Mouse (Mus musculus) heart, adult 11 months (tissue): ENCODE data around the gene Trim34a.
"Not testable (repeated sequence)": the region's sequence is repeated elsewhere in the genome, so short reads cannot be mapped to it uniquely, and the experiment has no call there.

ENCODE experiments used
- DNase-seq: peaks from one replicate; pipeline ENCODE4 v3.0.0; 2022

The Trim34a gene

GRCm38 (mm10) chr7:104244287-104245181 lies at the start of gene Trim34a:
TSS of gene Trim34a (plus strand) at chr7:104244457.
- DNase-seq, result peak; percentile 98

GRCm38 (mm10) chr7:104195885-104196284 lies 48.4 kb upstream of the Trim34a start, which contains the start of gene Olfr649:
TSS of gene Olfr649 (minus strand) at chr7:104195985.
- no peak for DNase-seq

- DNase-seq, result peak; percentile 93
Measured at GRCm38 (mm10) chr7:104199822-104200221, 44.4 kb upstream of the Trim34a start.

- DNase-seq, result peak; percentile 55
Measured at GRCm38 (mm10) chr7:104206197-104206596, 38.1 kb upstream of the Trim34a start.

- DNase-seq, result peak; percentile 27
Measured at GRCm38 (mm10) chr7:104216011-104216535, 28.2 kb upstream of the Trim34a start.

GRCm38 (mm10) chr7:104217881-104218280 lies 26.4 kb upstream of the Trim34a start:
- DNase-seq, result peak; percentile 34

- DNase-seq, result peak; percentile 98
Measured at GRCm38 (mm10) chr7:104218701-104219569, 25.3 kb upstream of the Trim34a start, which contains the start of gene Trim6. TSS of gene Trim6 (plus strand) at chr7:104218793.

- DNase-seq, result peak; percentile 82
Measured at GRCm38 (mm10) chr7:104231203-104231602, 13.1 kb upstream of the Trim34a start.

GRCm38 (mm10) chr7:104240857-104241256 lies 3.4 kb upstream of the Trim34a start:
- DNase-seq, result peak; percentile 7

GRCm38 (mm10) chr7:104243616-104244015 lies 641 bp upstream of the Trim34a start:
- peak; percentile 56 for DNase-seq

GRCm38 (mm10) chr7:104260380-104260779 lies 16.1 kb downstream of the Trim34a start:
- DNase-seq, result not testable (repeated sequence)

GRCm38 (mm10) chr7:104265335-104265734 lies 21.1 kb downstream of the Trim34a start:
- DNase-seq, result not testable (repeated sequence)

GRCm38 (mm10) chr7:104279361-104279760 lies 35.1 kb downstream of the Trim34a start:
- not testable (repeated sequence) for DNase-seq

GRCm38 (mm10) chr7:104287576-104288443 lies 43.6 kb downstream of the Trim34a start, which contains the start of gene Trim5:
TSS of gene Trim5 (minus strand) at chr7:104288094.
- peak; percentile 95 for DNase-seq

- DNase-seq, result no peak
Measured at GRCm38 (mm10) chr7:104290641-104291040, 46.4 kb downstream of the Trim34a start.

- no peak for DNase-seq
Measured at GRCm38 (mm10) chr7:104291638-104292400, 47.6 kb downstream of the Trim34a start.
